Mouse (Mus musculus) small intestine, adult 2 months (tissue): ENCODE data around the gene Syt8.

Source experiments
- CTCF ChIP-seq: fragments of 200-500 bp; IDR thresholded peaks from 2 replicates; pipeline ENCODE4 v1.5.1; 2012; ENCODE audit warnings: low read depth, mild to moderate bottlenecking, control low read depth, inconsistent platforms, low read length, moderate library complexity, mixed read lengths; ENCODE audit not compliant: insufficient replicate concordance, insufficient read length; ENCODE audit errors: extremely low read depth
- POLR2A ChIP-seq: fragments of 200-500 bp; IDR thresholded peaks from 2 replicates; pipeline ENCODE4 v1.6.1; 2012; ENCODE audit warnings: low read depth, mild to moderate bottlenecking, control low read depth, inconsistent platforms, low read length, moderate library complexity

DNA sequence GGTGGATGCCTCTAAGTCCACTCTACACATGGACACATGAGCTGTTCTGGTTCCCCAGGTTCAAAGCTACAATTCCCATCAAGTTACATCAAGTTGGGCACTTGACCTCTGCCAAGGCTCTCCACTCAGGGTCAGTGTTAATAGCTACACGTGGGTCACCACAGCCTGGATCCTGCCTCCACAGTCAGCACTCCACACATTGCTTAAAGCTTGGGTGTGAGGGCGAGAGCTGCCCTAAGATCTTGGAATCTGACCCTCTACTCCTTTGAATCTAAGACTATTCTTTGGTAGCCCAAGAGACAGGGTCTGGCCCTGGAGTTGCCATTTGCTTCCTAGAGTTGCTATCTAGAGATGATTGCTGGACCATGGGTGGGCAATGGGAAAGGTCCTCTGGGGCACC is 45.9 kb upstream of the Syt8 start:
- TF ChIP-seq POLR2A (no peak), CTCF (no peak)
